Mouse (Mus musculus) bone marrow, adult 2 months (tissue): ENCODE data around the gene Eif4a3.

ENCODE experiments used
- CTCF ChIP-seq: fragments of 200-500 bp; IDR thresholded peaks from 2 replicates; pipeline ENCODE4 v1.5.1; 2011; ENCODE audit warnings: low read length, control low read depth; ENCODE audit not compliant: control insufficient read depth, insufficient read depth
- POLR2A ChIP-seq: fragments of 200-500 bp; IDR thresholded peaks from 2 replicates; pipeline ENCODE4 v1.6.1; 2011; ENCODE audit warnings: low read depth, mild to moderate bottlenecking, control low read depth, low read length, borderline replicate concordance; ENCODE audit not compliant: control insufficient read depth

DNA sequence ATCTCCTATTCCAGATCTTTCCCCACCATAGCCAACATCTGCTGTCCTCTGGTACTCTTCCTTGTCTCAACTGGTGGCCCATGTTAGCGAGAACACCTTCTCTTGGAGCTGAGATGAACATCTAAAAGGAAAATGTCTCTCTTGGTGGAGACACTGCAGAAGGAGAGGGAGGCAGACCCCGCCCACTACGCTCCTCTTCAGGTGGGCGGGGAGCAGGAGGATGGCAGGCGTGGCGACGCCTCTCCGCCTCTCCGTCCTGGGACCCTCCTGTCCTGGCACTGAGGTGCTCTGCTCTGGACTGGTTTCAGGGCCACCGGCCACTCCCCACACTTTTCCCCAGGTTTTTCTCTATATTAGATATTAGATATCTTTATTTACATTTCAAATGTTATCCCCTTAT is 10.7 kb upstream of the Eif4a3 start:
- no peak for TF ChIP-seq CTCF
- no peak for TF ChIP-seq POLR2A
